Comparison of ENCODE assay signal across 17 mouse cellular contexts in genomic region chr1:192503651-192504050, GRCm38 (mm10).
"Had no signal": no experiment of that assay in that cellular context is flagged by ENCODE, and none has a peak within 500 bp of the region (broad histone marks: within the 10 kb centered on the region; RNA-seq: fewer than 3 reads in every experiment).

No protein-coding gene starts in this region.

- H3K27ac ChIP-seq: kidney, postnatal 0 days; layer of hippocampus, adult 2 months; limb, embryonic 10.5 days; liver, embryonic 15.5 days; midbrain, embryonic 12.5 days; neural tube, embryonic 15.5 days; stomach, postnatal 0 days had no signal

- H3K4me2 ChIP-seq: liver, embryonic 11.5 days; liver, embryonic 15.5 days; midbrain, embryonic 12.5 days; neural tube, embryonic 15.5 days had no signal

- H3K9me3 ChIP-seq: limb, embryonic 10.5 days; liver, embryonic 15.5 days; midbrain, embryonic 12.5 days; neural tube, embryonic 15.5 days had no signal

- H3K27me3 ChIP-seq: liver, embryonic 15.5 days; midbrain, embryonic 12.5 days; neural tube, embryonic 15.5 days had no signal

- H3K4me1 ChIP-seq: limb, embryonic 10.5 days; liver, embryonic 15.5 days; midbrain, embryonic 12.5 days; neural tube, embryonic 15.5 days had no signal

- H3K9ac ChIP-seq: liver, embryonic 15.5 days; midbrain, embryonic 12.5 days; neural tube, embryonic 15.5 days had no signal

- H3K36me3 ChIP-seq: limb, embryonic 10.5 days; liver, embryonic 15.5 days; midbrain, embryonic 12.5 days; neural tube, embryonic 15.5 days had no signal

- ATAC-seq: lung, postnatal 0 days; midbrain, embryonic 16.5 days had no signal

- DNase-seq: kidney, adult 9 months; kidney, postnatal 36 days; lung, adult 2 months; lung, postnatal 36 days; right cerebral cortex, adult 18-20 months; right cerebral cortex, postnatal 25 days; thymus, postnatal 4 days had no signal

- H3K4me3 ChIP-seq: layer of hippocampus, adult 2 months; limb, embryonic 10.5 days; liver, embryonic 15.5 days; midbrain, embryonic 12.5 days; neural tube, embryonic 15.5 days had no signal
